Mouse (Mus musculus) adipocyte (in vitro differentiated cells): ENCODE data around the gene Rbp1.

Experiments
- DNase-seq: peaks from one replicate; pipeline ENCODE4 v3.0.0-alpha.2; 2016; ENCODE audit warnings: low spot score

Rbp1 gene

DNA sequence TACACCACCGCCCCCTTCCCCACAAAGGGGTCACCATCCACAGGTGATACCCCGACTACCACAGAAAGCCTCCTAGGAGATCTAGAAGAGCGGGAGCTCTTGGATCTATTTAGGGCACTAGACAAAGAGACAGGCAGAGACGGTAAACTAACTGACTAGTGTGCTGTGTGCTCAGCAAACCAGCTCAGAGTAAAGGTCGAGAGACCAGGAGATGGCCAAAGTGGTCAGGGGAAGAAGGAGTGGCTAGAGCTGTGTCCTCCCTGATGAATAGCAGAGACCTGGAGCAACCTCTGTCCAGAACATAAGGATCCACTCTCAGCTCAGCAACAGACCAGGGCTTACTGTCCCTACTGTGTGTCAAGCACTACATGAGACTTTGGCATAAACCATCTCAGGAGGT is at the start of gene Rbp1:
Rbp1 (plus strand) TSS at position 306 of the 400 bp plus-strand sequence.
- no peak for DNase-seq

DNA sequence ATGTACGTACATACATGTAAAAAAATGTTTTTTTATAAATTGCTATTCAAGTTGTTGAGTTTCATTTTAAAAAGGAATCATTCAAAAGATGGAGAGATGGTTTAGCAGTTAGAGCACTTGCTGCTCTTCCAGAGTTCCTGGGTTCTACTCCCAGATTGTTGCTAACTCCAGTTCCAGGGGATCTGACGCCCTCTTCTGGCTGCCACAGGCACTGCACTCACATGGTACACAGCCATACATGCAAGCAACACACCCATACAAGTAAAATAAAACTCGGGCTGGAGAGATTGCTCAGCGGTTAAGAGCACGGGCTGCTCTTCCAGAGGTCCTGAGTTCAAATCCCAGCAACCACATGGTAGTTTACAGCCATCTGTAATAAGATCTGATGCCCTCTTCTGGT is 49.4 kb upstream of the Rbp1 start:
- no peak for DNase-seq

GRCm38 (mm10) chr9:98374897-98375296 is 47.9 kb upstream of the Rbp1 start:
- DNase-seq = no peak

DNA sequence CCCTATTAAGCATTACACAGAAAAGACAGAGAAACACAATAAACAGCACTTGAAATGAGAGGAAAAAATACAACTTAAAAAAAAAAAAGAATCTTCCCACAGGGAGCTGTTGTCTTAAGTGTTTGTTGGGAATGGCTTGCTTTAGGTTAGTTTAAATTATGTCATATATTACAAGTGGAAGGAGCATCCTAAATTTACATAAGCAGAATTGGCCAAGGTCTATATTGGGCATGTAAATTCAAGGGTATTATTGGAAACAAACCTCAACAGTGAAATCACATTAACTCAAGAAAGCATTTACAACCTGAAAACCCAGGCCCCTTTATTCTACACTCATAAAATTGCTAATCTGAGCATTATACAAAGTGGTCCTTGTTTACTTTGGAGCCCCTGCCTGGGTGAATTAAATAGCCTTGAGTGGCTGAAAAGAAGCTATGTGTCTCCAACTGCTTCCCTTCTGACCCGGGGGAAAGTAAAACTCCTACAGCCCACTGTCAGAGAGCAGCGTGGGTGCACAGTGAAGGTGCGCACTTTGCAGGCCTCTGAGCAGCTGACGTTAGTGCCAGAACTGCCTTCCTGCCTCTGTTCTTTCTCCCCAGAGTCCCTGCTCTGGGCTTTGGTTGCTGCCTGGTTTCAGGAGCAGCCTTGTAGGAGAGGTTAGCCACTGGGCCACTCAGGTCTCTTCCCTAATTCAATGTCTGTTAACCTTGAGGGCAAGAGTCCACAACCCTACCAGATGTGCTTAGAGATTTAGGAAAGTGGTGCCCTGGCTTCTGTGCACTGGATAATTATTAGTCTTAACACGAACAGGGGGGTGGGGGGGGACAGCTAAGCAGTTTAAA is 47.2 kb upstream of the Rbp1 start:
- DNase-seq = no peak

GRCm38 (mm10) chr9:98379736-98380135 is 43.0 kb upstream of the Rbp1 start:
- no peak for DNase-seq

GRCm38 (mm10) chr9:98380593-98380992 is 42.2 kb upstream of the Rbp1 start:
- no peak for DNase-seq

GRCm38 (mm10) chr9:98387741-98388632 is 34.8 kb upstream of the Rbp1 start:
- DNase-seq = no peak

DNA sequence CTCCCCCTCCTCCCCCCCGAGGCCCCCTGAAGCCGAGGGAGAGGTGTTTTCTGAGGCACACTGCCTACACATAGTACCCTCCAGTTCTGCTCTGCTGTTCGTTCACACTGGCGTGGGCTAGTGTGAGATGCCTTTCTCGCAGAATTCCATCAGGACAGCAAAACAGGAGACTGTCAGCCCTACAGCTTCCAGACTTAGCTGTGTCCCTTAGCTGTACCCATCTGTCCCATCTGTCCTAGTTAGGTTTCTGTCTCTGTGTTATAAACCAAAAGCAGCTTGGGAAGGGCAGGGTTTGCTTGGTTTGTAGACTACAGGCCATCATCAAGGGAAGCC is 34.2 kb upstream of the Rbp1 start:
- no peak for DNase-seq

DNA sequence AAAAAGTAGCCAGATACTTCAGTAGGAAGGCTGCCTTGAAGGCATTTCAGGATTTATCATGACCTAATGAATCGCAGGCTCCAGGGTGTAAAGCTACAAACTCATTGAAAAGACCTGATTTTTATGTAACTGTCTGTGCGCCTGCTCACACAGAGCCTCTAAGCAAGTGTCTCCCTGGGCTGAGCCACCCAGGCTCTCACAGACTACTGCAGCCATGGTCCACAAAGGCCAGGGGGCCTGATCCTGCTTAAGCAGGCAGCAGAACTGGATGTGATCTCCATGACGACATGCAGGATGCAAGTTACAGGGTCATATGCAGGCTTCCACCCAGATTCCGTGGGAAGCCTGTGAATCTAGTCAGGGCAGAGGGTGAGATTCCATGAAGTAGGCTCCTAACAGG is 29.3 kb upstream of the Rbp1 start:
- DNase-seq = no peak

DNA sequence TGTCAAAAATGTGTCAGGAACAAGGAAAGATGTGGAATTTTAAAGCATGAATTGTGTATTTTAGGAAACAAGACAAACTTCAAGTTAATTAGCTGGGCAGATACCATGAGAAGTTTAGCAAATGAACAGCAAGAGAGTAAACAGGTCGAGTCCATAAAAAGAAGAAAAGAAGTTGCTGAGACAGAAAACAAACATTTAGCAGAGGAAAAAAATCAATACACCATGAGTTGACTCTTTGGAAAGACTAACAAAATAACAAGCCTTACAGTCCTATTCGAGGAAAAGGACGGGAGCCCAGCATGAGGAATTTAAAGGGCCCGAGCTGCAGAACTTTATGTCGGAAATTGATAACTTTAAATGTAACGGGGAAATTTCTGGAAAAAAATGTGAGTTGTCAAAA is 25.6 kb upstream of the Rbp1 start:
- no peak for DNase-seq

GRCm38 (mm10) chr9:98397866-98398265 is 24.9 kb upstream of the Rbp1 start:
- no peak for DNase-seq

GRCm38 (mm10) chr9:98400185-98400894 is 22.4 kb upstream of the Rbp1 start:
- no peak for DNase-seq

- DNase-seq = no peak
Measured at GRCm38 (mm10) chr9:98401611-98402010, 21.1 kb upstream of the Rbp1 start.

DNA sequence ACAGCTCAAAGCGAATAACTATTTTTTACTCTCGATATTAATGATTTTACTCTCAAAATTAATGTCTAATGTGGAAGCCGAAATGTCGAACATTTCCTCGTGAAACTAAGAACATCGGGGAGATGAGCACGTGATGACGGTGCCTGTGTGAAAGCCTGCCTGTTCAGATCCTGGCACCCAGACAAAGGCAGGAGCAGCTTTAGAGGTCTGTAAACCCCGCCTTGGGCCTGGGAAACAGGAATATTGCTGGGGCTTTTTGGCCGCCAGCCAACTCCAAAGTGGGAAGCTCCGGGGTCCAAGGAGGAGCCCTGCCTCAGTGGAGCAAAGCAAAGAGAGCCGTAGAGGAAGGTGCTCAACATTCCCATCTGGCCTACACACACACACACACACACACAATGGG is 15.0 kb upstream of the Rbp1 start:
- no peak for DNase-seq

- peak; percentile 77 for DNase-seq
Measured at GRCm38 (mm10) chr9:98409137-98409536, 13.6 kb upstream of the Rbp1 start.

- DNase-seq = no peak
Measured at GRCm38 (mm10) chr9:98415427-98415826, 7.3 kb upstream of the Rbp1 start.

- DNase-seq = no peak
Measured at GRCm38 (mm10) chr9:98417919-98418318, 4.8 kb upstream of the Rbp1 start.

- DNase-seq = no peak
Measured at GRCm38 (mm10) chr9:98418346-98418745, 4.4 kb upstream of the Rbp1 start.

- no peak for DNase-seq
Measured at GRCm38 (mm10) chr9:98420666-98421065, 2.1 kb upstream of the Rbp1 start.

DNA sequence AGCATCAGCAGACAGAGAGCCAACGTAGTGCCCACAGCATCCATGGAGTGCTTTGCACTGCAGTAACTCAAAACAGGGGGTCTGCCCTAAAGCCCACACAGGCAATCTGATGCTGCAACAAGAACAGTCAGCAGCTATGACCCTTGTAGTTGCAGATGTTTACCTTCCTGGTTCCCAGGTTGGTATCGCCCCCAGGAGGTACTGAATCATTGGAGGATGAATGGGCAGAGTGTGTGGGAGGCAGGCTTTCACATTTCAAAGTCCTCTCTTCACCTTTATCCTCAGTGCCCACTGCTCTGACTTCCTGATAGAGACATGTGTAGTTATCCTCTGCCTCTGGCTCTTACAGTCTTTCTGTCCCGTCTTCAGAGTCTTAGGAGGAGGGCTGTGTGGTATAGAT is 858 bp upstream of the Rbp1 start:
- no peak for DNase-seq

GRCm38 (mm10) chr9:98423691-98424090 is 930 bp downstream of the Rbp1 start:
- no peak for DNase-seq

GRCm38 (mm10) chr9:98424291-98424690 is 1.5 kb downstream of the Rbp1 start:
- no peak for DNase-seq
